Mouse (Mus musculus) embryonic fibroblast, embryonic 13.5 days (primary cell): ENCODE results near the gene Tmem74b.

Experiments
- CTCF ChIP-seq: IDR thresholded peaks from 2 replicates; pipeline ENCODE4 v1.5.1; 2011; ENCODE audit warnings: mild to moderate bottlenecking, control low read depth, low read length, moderate library complexity, borderline replicate concordance; ENCODE audit not compliant: insufficient read depth
- POLR2A ChIP-seq: IDR thresholded peaks from 2 replicates; pipeline ENCODE4 v1.6.1; 2011; ENCODE audit warnings: low read depth, mild to moderate bottlenecking, control low read depth, low read length, moderate library complexity

GRCm38 (mm10) chr2:151701231-151702145, at the start of gene Tmem74b:
- TF ChIP-seq CTCF (no peak), POLR2A (no peak)
